Mouse (Mus musculus) midbrain, embryonic 16.5 days (tissue): ENCODE results near the gene Aco2. TPM values are rescaled to one million over a fixed set of nuclear protein-coding genes. Genes with fewer than 3 reads are reported as not detected.

Source experiments
- ATAC-seq: fragments of 200-750 bp; cut with Nextera tagmentation; 2 replicates; pipeline ENCODE4 v1.8.0; 2017; ENCODE audit warnings: moderate TSS enrichment
- H3K27ac ChIP-seq: fragments of 300-500 bp; sonication (generic); 2 replicates; pipeline ENCODE4 v1.5.1; 2014; ENCODE audit warnings: mild to moderate bottlenecking, low read length, mixed read lengths
- H3K27me3 ChIP-seq: fragments of 300-500 bp; sonication (generic); 2 replicates; pipeline ENCODE4 v1.6.1; 2014; ENCODE audit warnings: low read depth, low read length, mixed read lengths; ENCODE audit not compliant: control insufficient read depth, insufficient read depth
- H3K36me3 ChIP-seq: fragments of 300-500 bp; sonication (generic); 2 replicates; pipeline ENCODE4 v1.6.1; 2014; ENCODE audit warnings: mild to moderate bottlenecking, low read length, moderate library complexity, mixed read lengths; ENCODE audit not compliant: control insufficient read depth, insufficient read depth
- H3K4me1 ChIP-seq: fragments of 300-500 bp; sonication (generic); 2 replicates; pipeline ENCODE4 v1.6.1; 2014; ENCODE audit warnings: mild to moderate bottlenecking, low read length, mixed read lengths; ENCODE audit not compliant: control insufficient read depth, insufficient read depth
- H3K4me2 ChIP-seq: fragments of 300-500 bp; sonication (generic); 2 replicates; pipeline ENCODE4 v1.6.1; 2014; ENCODE audit warnings: mild to moderate bottlenecking, low read length, mixed read lengths
- H3K4me3 ChIP-seq: fragments of 300-500 bp; sonication (generic); 2 replicates; pipeline ENCODE4 v1.5.1; 2014; ENCODE audit warnings: low read depth, mild to moderate bottlenecking, low read length, moderate library complexity, mixed read lengths
- H3K9ac ChIP-seq: fragments of 300-500 bp; sonication (generic); 2 replicates; pipeline ENCODE4 v1.6.1; 2014; ENCODE audit warnings: low read depth, low read length, mixed read lengths
- H3K9me3 ChIP-seq: fragments of 300-500 bp; sonication (generic); replicated peaks from 2 replicates; pipeline ENCODE4 v1.6.1; 2014; ENCODE audit warnings: mild to moderate bottlenecking, low read length, mixed read lengths; ENCODE audit not compliant: control insufficient read depth, poor library complexity, severe bottlenecking
- WGBS: fragments of 180-500 bp; shearing (Covaris S2); extraction: QIAGEN DNeasy Blood & Tissue Kit; methylation state at CpG from one replicate; pipeline ENCODE4 v1.1.7; 2014; 5-methylcytosine and 5-hydroxymethylcytosine counted together
- polyA plus RNA-seq: library from polyadenylated mRNA; unstranded; fragments of >200 nt; fragmentation: Nextera tagmentation; extraction: Ambion mirVana; gene quantifications from 2 replicates; pipeline ENCODE4 v1.2.1, GENCODE M21; 2015

The Aco2 gene
- polyA plus RNA-seq, 1 experiment from 2014 or later = 272 TPM

DNA sequence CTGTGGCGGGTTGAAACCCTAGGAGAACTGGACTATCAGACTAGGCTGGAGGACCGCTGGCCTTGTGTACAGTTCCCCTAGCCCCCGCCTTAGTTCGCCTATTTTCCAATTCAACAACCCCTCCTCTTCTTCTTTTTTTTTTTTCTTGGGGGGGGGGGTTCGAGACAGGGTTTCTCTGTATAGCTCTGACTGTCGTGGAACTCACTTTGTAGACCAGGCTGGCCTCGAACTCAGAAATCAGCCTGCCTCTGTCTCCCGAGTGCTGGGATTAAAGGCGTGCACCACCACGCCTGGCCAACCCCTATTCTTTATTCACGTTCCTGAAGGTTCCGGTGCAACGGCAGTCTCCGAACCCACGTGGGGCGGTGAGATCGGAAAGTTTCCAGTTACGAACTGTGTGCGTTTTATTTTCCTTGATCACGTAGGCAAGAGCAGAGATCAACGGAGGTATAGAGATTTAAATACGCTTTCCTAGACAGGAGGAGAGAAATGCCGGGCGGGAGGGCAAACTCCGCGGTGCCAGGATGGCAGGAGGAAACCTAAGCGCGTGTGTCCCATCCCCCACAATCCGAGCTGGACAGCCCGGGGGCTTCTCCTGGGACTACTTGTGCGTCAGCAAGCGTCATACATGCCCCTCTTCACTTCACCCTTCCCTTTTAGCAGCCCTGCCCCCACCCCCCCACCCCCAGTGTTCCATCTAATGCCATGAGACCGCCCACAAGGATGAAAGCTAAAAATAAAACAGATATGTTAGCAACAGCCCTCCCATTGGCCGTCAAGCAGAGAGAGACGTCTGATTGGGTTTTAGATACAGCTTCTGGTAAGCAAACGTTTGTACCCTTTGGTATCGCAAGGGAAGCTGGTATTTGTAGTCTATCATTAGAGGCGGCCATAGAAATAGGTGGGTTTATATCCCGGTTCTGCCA is 12.5 kb upstream of the Aco2 start:
- Histone ChIP-seq H3K36me3 (no peaks in the 10 kb centered on the region), H3K4me1 (peaks cover 13% of the 10 kb centered on the region), H3K9ac (peak overlapping the region; percentile 82), H3K4me3 (peak overlapping the region; percentile 82), H3K4me2 (peak overlapping the region; percentile 62), H3K27ac (peak overlapping the region; percentile 84), H3K9me3 (no peaks in the 10 kb centered on the region), H3K27me3 (no peaks in the 10 kb centered on the region)
- under 1% methylated on average over 39 of the region's 39 CpGs for WGBS
- peak; percentile 82 for ATAC-seq

DNA sequence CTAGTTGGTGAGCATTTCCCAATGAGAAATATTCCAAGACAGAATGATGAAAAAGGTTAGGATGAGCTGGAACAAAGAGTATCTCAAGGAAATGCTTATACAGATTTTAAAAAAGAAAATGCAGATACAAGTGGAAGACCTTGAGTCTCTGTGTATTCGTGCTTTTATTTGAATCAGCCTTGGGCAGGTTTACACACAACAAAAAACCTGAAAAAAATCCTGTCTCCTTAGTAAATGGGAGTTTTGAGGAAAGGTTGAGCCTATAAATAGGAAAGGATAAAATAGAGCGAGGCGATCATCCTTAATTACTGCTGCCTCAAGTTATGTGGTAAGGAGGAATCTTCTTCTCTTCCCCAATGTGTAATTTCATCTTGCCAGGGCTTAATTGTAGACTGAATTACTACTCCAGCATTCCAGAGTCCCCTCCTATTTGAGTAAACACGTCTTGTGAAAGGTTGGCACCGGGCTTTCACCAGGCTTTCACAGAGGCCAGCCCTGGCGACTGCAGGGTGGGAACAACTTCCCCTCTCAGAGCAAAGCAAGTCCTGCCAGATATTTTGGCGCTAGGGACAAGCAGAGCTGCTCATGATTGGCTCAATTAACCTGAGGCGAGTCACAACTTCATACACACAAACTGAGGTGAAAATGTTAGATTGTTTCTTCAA is 11.5 kb upstream of the Aco2 start:
- no peaks in the 10 kb centered on the region for H3K27me3 ChIP-seq
- H3K4me1 ChIP-seq = peaks cover 10% of the 10 kb centered on the region
- H3K9me3 ChIP-seq = no peaks in the 10 kb centered on the region
- no peak for ATAC-seq
- peak overlapping the region; percentile 31; the same call in 1 of the 2 replicates for H3K4me2 ChIP-seq
- no peaks in the 10 kb centered on the region; the same call in 1 of the 2 replicates for H3K36me3 ChIP-seq
- H3K4me3 ChIP-seq = no peak overlapping the region
- 45% methylated on average over 8 of the region's 8 CpGs for WGBS
- H3K9ac ChIP-seq = no peak overlapping the region
- H3K27ac ChIP-seq = peak overlapping the region; percentile 84

DNA sequence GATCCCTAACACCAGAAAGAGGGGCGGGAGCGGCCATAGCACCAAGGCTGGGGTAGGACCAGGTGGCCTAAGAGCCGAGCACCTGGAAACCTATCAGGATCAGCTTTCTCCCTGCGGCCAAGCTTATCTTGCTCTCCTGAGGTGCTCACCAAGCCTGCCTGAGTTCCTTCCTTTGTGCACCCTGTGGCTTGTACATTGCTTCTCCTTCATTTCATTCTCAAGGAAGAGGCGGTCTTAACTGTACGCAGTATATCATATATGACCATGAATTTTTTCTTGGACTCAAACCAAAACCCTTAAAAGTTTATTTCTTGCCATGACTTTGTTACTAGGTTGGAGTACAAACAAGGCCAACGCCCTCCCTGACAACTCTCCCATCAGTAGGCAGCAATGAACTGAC is 7.9 kb upstream of the Aco2 start:
- Histone ChIP-seq H3K27ac (no peak overlapping the region), H3K4me2 (no peak overlapping the region), H3K36me3 (peaks cover 19% of the 10 kb centered on the region), H3K4me1 (no peaks in the 10 kb centered on the region), H3K9me3 (no peaks in the 10 kb centered on the region), H3K9ac (no peak overlapping the region), H3K27me3 (no peaks in the 10 kb centered on the region), H3K4me3 (no peak overlapping the region)
- ATAC-seq = no peak
- WGBS = 96% methylated on average over 7 of the region's 7 CpGs

DNA sequence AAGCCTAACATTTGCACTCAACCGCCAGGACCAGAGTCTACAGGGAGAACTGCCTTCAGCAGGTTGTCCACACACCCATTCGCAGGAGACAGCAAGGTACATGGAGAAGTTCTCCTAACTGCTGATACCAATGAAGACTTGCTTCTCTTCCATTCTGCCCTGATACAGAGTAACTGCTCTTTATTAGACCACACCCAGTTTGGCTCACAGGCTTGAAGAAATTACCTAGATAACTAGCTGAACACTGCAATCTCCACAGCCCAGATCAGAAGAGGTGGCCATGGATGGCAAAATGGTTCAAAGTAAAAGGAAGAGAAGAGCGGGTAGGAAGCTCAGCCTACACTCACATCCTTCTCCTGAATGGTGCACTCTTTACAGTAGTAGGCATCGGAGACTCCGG is 2.1 kb upstream of the Aco2 start:
- Histone ChIP-seq H3K4me3 (no peak overlapping the region), H3K36me3 (peaks cover 25% of the 10 kb centered on the region), H3K9ac (no peak overlapping the region), H3K27ac (no peak overlapping the region), H3K4me1 (peaks cover 22% of the 10 kb centered on the region), H3K27me3 (no peaks in the 10 kb centered on the region), H3K4me2 (no peak overlapping the region), H3K9me3 (no peaks in the 10 kb centered on the region)
- ATAC-seq = no peak
- 99% methylated on average over 5 of the region's 5 CpGs for WGBS

DNA sequence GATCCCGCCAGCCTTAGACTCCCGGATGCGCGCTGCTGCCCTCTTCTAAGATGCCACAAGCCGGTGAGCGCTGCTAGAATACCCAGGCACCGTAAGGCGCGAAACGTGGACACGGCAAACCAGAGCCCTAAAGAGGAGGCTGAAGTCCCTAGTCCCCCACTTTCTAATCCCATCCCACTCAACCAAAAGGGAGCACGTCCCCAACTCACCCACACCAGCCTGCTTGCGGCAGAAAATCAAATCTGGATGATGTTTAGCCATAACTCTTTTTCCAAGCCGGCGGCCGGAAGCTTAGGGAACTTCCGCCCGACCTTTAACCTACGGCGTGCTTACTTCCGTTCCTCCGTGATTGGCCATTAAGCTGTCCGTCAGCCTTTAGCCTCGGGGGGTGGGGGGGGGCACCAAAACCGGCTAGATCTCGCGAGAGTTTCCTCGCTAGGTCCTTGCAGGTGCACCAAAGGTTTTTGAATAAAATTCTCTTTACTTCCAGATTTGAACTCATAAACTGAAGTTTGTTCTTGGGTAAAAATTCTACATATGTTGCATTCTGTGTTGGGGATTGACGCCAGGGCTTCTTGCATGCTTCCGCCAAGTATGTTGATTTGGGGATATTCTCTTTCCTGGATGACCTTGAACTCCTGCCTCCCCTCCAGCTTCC is 376 bp upstream of the Aco2 start, which contains the start of gene Phf5a:
Gene Phf5a (minus strand): TSS at position 308 of the 658 bp plus-strand sequence.
- H3K9me3 ChIP-seq = no peaks in the 10 kb centered on the region
- H3K9ac ChIP-seq = peak within 1 kb of the TSS; percentile 83
- no peaks in the 10 kb centered on the region for H3K27me3 ChIP-seq
- peak; percentile 86 for ATAC-seq
- H3K4me2 ChIP-seq = peak within 1 kb of the TSS; percentile 86
- peak within 1 kb of the TSS; percentile 74 for H3K4me3 ChIP-seq
- H3K36me3 ChIP-seq = peaks cover 25% of the 10 kb centered on the region
- H3K27ac ChIP-seq = peak within 1 kb of the TSS; percentile 94
- H3K4me1 ChIP-seq = peaks cover 25% of the 10 kb centered on the region
- under 1% methylated on average over 30 of the region's 30 CpGs for WGBS

DNA sequence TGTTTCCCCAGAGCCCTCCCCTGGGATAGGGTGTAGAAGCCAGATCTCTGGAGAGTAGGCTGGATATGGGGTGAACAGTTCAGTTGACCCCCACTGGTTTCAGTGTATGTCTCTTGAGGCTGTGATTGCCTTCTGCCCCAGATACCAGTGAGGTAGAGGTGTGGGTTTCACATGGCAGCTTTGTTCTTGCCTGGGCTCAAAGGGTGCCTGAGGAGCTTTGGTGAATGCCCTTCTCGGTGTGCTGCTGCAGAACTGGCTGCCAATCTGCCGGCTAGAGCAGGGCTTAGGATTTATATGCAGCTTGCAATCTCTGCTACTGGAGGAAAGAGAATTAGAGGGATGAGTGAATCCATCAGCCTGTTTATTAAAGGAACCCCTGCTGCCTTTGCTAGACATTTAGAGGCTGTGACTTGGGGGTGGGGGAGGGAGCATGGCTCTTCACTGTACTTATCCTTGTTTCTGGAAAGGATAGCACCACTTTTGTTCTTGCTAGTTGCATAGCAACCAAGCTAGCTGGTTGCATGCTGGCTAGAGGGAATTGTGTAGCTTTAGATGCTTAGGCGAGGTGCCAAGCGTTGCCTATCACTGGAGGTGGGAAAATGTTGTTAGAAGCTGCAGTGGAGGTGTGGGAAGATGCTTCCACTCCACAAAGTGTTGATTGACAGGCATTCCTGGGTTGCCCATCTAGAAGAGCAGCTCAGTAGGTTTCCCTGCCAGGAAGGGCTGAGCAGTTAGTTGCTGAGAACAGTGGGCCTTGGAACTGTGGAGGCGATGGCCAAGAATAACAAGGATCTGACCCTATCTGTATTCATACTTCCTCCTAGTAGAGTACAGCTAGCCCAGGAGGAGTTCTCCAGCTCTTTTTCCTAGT is 7.7 kb downstream of the Aco2 start:
- H3K4me2 ChIP-seq = peak overlapping the region; percentile 24
- no peaks in the 10 kb centered on the region for H3K27me3 ChIP-seq
- no peaks in the 10 kb centered on the region for H3K9me3 ChIP-seq
- H3K4me3 ChIP-seq = no peak overlapping the region
- H3K4me1 ChIP-seq = peaks cover 22% of the 10 kb centered on the region
- H3K27ac ChIP-seq = peak overlapping the region; percentile 86
- no peaks in the 10 kb centered on the region for H3K36me3 ChIP-seq
- H3K9ac ChIP-seq = 0 out of 2 replicates have a peak overlapping the region, but pooled peaks have one; percentile 2
- peak; percentile 93 for ATAC-seq
- WGBS = 22% methylated on average over 5 of the region's 5 CpGs

DNA sequence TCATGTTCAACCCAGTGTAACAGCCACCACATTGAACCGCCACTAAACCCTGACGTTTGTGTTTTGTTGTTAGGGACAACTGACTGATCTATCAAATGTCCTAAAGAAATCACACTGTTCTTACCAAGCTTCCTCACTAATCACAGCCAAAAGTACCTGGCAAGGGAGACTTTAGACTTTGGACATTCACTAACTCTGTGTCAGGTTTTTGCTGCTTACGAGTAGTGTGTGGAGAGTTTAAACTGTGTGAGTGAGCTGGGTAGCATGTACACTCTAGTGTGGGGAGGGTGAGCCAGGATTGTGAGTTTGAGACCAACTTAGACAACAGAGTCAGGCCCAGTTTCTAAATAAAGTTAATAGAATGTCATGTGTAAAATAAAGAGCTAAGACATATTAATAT is 10.2 kb downstream of the Aco2 start:
- no peaks in the 10 kb centered on the region for H3K27me3 ChIP-seq
- no peak overlapping the region for H3K9ac ChIP-seq
- peaks cover 19% of the 10 kb centered on the region for H3K4me1 ChIP-seq
- H3K4me2 ChIP-seq = no peak overlapping the region
- 85% methylated on average over 3 of the region's 3 CpGs for whole genome bisulfite sequencing
- no peak overlapping the region for H3K4me3 ChIP-seq
- no peak for ATAC-seq
- no peaks in the 10 kb centered on the region for H3K36me3 ChIP-seq
- no peaks in the 10 kb centered on the region for H3K9me3 ChIP-seq
- no peak overlapping the region for H3K27ac ChIP-seq

DNA sequence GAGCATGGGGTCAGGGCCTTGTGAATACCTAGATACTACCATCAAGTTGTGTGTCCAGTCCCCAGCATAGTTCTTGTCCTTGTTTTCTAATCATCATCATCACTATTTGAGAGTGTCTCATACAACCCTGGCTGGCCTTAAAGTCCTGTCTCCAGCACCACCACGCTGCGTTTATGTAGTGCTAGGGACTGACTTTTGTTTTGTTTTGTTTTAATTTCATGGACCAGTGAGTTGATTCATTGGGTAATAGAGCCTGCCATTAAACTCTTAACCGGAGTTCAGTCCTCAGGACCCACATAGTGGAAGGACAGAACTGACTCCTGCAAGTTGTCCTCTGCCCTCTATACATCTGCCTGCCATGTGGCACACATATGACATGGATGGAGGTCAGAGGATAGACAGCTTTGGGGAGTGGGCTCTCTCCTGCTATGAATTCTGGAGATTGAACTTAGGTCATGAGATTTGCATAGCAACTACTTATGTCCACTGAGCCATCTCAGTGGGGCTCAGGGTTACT is 13.4 kb downstream of the Aco2 start:
- Histone ChIP-seq H3K4me2 (no peak overlapping the region), H3K36me3 (0 out of 2 replicates have a peak, but pooled peaks cover 5% of the 10 kb centered on the region), H3K27me3 (no peaks in the 10 kb centered on the region), H3K9me3 (no peaks in the 10 kb centered on the region), H3K9ac (no peak overlapping the region), H3K27ac (no peak overlapping the region), H3K4me3 (no peak overlapping the region), H3K4me1 (peaks cover 2% of the 10 kb centered on the region; the same call in 1 of the 2 replicates)
- no peak for ATAC-seq
- 84% methylated on average over 3 of the region's 3 CpGs for WGBS
